Mouse (Mus musculus) embryonic facial prominence, embryonic 13.5 days (tissue): ENCODE measurements around the gene Dtymk. TPM values are rescaled to one million over a fixed set of nuclear protein-coding genes. Genes with fewer than 3 reads are reported as not detected.
A peak's percentile ranks its signal among the peaks of the same experiment; 100 is the strongest.

Experiments used
- ATAC-seq: fragments of 200-750 bp; cut with Nextera tagmentation; 2 replicates; pipeline ENCODE4 v1.8.0; 2017; ENCODE audit warnings: low read depth; ENCODE audit not compliant: insufficient number of reproducible peaks, insufficient read depth, low FRiP score, low TSS enrichment
- H3K27ac ChIP-seq: fragments of 300-500 bp; sonication (generic); 2 replicates; pipeline ENCODE4 v1.5.1; 2015; ENCODE audit warnings: moderate library complexity, mild to moderate bottlenecking, inconsistent platforms
- H3K27me3 ChIP-seq: fragments of 300-500 bp; sonication (generic); 2 replicates; pipeline ENCODE4 v1.6.1; 2015; ENCODE audit warnings: mild to moderate bottlenecking, inconsistent platforms
- H3K36me3 ChIP-seq: fragments of 300-500 bp; sonication (generic); 2 replicates; pipeline ENCODE4 v1.6.1; 2015; ENCODE audit warnings: mild to moderate bottlenecking, inconsistent platforms
- H3K4me1 ChIP-seq: fragments of 300-500 bp; sonication (generic); 2 replicates; pipeline ENCODE4 v1.6.1; 2015; ENCODE audit warnings: inconsistent platforms
- H3K4me2 ChIP-seq: fragments of 300-500 bp; sonication (generic); 2 replicates; pipeline ENCODE4 v1.6.1; 2015; ENCODE audit warnings: moderate library complexity, mild to moderate bottlenecking, inconsistent platforms
- H3K4me3 ChIP-seq: fragments of 300-500 bp; sonication (generic); 2 replicates; pipeline ENCODE4 v1.5.1; 2015; ENCODE audit warnings: mild to moderate bottlenecking, inconsistent platforms
- H3K9ac ChIP-seq: fragments of 300-500 bp; sonication (generic); 2 replicates; pipeline ENCODE4 v1.6.1; 2015; ENCODE audit warnings: mild to moderate bottlenecking, inconsistent platforms
- H3K9me3 ChIP-seq: fragments of 300-500 bp; sonication (generic); 2 replicates; pipeline ENCODE4 v1.6.1; 2016; ENCODE audit warnings: inconsistent platforms
- WGBS: fragments of 180-500 bp; shearing (Covaris S2); methylation state at CpG from one replicate; pipeline ENCODE4 v1.1.7; 2015; ENCODE audit warnings: mixed read lengths; 5-methylcytosine and 5-hydroxymethylcytosine counted together
- polyA plus RNA-seq: library from polyadenylated mRNA; unstranded; fragments of >200 nt; fragmentation: Nextera tagmentation; extraction: Ambion mirVana; gene quantifications from 2 replicates; pipeline ENCODE4 v1.2.1, GENCODE M21; 2015

Dtymk gene
- polyA plus RNA-seq, 1 experiment from 2014 or later: 267 TPM

GRCm38 (mm10) chr1:93825105-93825674 lies 23.5 kb upstream of the Dtymk start:
- Histone ChIP-seq H3K36me3 (peaks cover 21% of the 10 kb centered on the region), H3K27ac (peak overlapping the region; percentile 96), H3K9ac (peak overlapping the region; percentile 78), H3K4me1 (peaks cover 17% of the 10 kb centered on the region), H3K4me2 (peak overlapping the region; percentile 70), H3K4me3 (peak overlapping the region; percentile 60), H3K9me3 (no peaks in the 10 kb centered on the region), H3K27me3 (no peaks in the 10 kb centered on the region)
- ATAC-seq: peak; percentile 95
- under 1% methylated on average over 30 of the region's 30 CpGs for WGBS

- Histone ChIP-seq H3K4me3 (peak within 1 kb of the TSS; percentile 60), H3K9ac (peak within 1 kb of the TSS; percentile 78), H3K27me3 (no peaks in the 10 kb centered on the region), H3K27ac (peak within 1 kb of the TSS; percentile 96), H3K36me3 (peaks cover 27% of the 10 kb centered on the region), H3K9me3 (no peaks in the 10 kb centered on the region), H3K4me2 (peak within 1 kb of the TSS; percentile 70), H3K4me1 (peaks cover 17% of the 10 kb centered on the region)
- 5% methylated on average over 10 of the region's 10 CpGs for WGBS
- no peak for ATAC-seq
These were observed 22.9 kb upstream of the Dtymk start, which contains the start of gene D2hgdh for GRCm38 (mm10) chr1:93824609-93825008. Gene D2hgdh, plus strand, starts transcription at chr1:93824909.

- H3K4me2 ChIP-seq: peak overlapping the region; percentile 70; the same call in 1 of the 2 replicates
- WGBS: 76% methylated on average over 3 of the region's 3 CpGs
- peak overlapping the region; percentile 96; the same call in 1 of the 2 replicates for H3K27ac ChIP-seq
- ATAC-seq: no peak
- H3K9ac ChIP-seq: peak overlapping the region; percentile 78; the same call in 1 of the 2 replicates
- H3K9me3 ChIP-seq: no peaks in the 10 kb centered on the region
- H3K36me3 ChIP-seq: peaks cover 34% of the 10 kb centered on the region
- peaks cover 17% of the 10 kb centered on the region for H3K4me1 ChIP-seq
- H3K27me3 ChIP-seq: no peaks in the 10 kb centered on the region
- 0 out of 2 replicates have a peak overlapping the region, but pooled peaks have one; percentile 60 for H3K4me3 ChIP-seq
These were observed 22.2 kb upstream of the Dtymk start for GRCm38 (mm10) chr1:93823796-93824495.

- Histone ChIP-seq H3K9me3 (no peaks in the 10 kb centered on the region), H3K9ac (no peak overlapping the region), H3K27me3 (no peaks in the 10 kb centered on the region), H3K4me3 (no peak overlapping the region), H3K4me2 (no peak overlapping the region), H3K4me1 (no peaks in the 10 kb centered on the region), H3K36me3 (peaks cover 80% of the 10 kb centered on the region), H3K27ac (no peak overlapping the region)
- ATAC-seq: no peak
- WGBS: 93% methylated on average over 7 of the region's 7 CpGs
These were observed 17.0 kb upstream of the Dtymk start for GRCm38 (mm10) chr1:93818722-93819121.

- Histone ChIP-seq H3K4me3 (no peak overlapping the region), H3K9ac (no peak overlapping the region), H3K4me2 (no peak overlapping the region), H3K27ac (no peak overlapping the region), H3K9me3 (no peaks in the 10 kb centered on the region), H3K36me3 (peaks cover 88% of the 10 kb centered on the region), H3K27me3 (no peaks in the 10 kb centered on the region), H3K4me1 (no peaks in the 10 kb centered on the region)
- WGBS: 91% methylated on average over 8 of the region's 8 CpGs
- ATAC-seq: no peak
These were observed 16.2 kb upstream of the Dtymk start for GRCm38 (mm10) chr1:93817823-93818532.

- no peak overlapping the region for H3K4me2 ChIP-seq
- H3K27me3 ChIP-seq: no peaks in the 10 kb centered on the region
- H3K4me1 ChIP-seq: no peaks in the 10 kb centered on the region
- peaks cover 91% of the 10 kb centered on the region for H3K36me3 ChIP-seq
- no peak overlapping the region for H3K9ac ChIP-seq
- H3K9me3 ChIP-seq: no peaks in the 10 kb centered on the region
- H3K27ac ChIP-seq: no peak overlapping the region
- 92% methylated on average over 8 of the region's 8 CpGs for WGBS
- no peak for ATAC-seq
- no peak overlapping the region for H3K4me3 ChIP-seq
These were observed 9.8 kb upstream of the Dtymk start for GRCm38 (mm10) chr1:93811495-93812039.

- Histone ChIP-seq H3K9ac (no peak overlapping the region), H3K36me3 (peaks cover 84% of the 10 kb centered on the region), H3K4me1 (peaks cover 7% of the 10 kb centered on the region), H3K9me3 (no peaks in the 10 kb centered on the region), H3K4me2 (no peak overlapping the region), H3K27me3 (no peaks in the 10 kb centered on the region), H3K27ac (no peak overlapping the region), H3K4me3 (no peak overlapping the region)
- 94% methylated on average over 3 of the region's 3 CpGs for WGBS
- no peak for ATAC-seq
These were observed 8.3 kb upstream of the Dtymk start for GRCm38 (mm10) chr1:93810011-93810410.

- no peak overlapping the region for H3K27ac ChIP-seq
- peaks cover 15% of the 10 kb centered on the region for H3K4me1 ChIP-seq
- no peak overlapping the region for H3K9ac ChIP-seq
- WGBS: 95% methylated on average over 4 of the region's 4 CpGs
- no peaks in the 10 kb centered on the region for H3K9me3 ChIP-seq
- no peaks in the 10 kb centered on the region for H3K27me3 ChIP-seq
- no peak overlapping the region for H3K4me3 ChIP-seq
- H3K4me2 ChIP-seq: no peak overlapping the region
- H3K36me3 ChIP-seq: peaks cover 73% of the 10 kb centered on the region
- no peak for ATAC-seq
These were observed 7.1 kb upstream of the Dtymk start for GRCm38 (mm10) chr1:93808871-93809270.

- Histone ChIP-seq H3K36me3 (peaks cover 43% of the 10 kb centered on the region), H3K9ac (peak overlapping the region; percentile 86; the same call in 1 of the 2 replicates), H3K4me1 (peaks cover 38% of the 10 kb centered on the region), H3K9me3 (no peaks in the 10 kb centered on the region), H3K27ac (no peak overlapping the region), H3K27me3 (no peaks in the 10 kb centered on the region), H3K4me3 (no peak overlapping the region; the same call in 1 of the 2 replicates), H3K4me2 (peak overlapping the region; percentile 91; the same call in 1 of the 2 replicates)
- no peak for ATAC-seq
- 68% methylated on average over 5 of the region's 5 CpGs for WGBS
These were observed 3.7 kb upstream of the Dtymk start for GRCm38 (mm10) chr1:93805221-93805951.

- Histone ChIP-seq H3K36me3 (peaks cover 42% of the 10 kb centered on the region), H3K4me1 (peaks cover 38% of the 10 kb centered on the region), H3K4me3 (peak overlapping the region; percentile 73), H3K9ac (peak overlapping the region; percentile 86), H3K27me3 (no peaks in the 10 kb centered on the region), H3K27ac (no peak overlapping the region), H3K4me2 (peak overlapping the region; percentile 91), H3K9me3 (no peaks in the 10 kb centered on the region)
- no peak for ATAC-seq
- 82% methylated on average over 4 of the region's 4 CpGs for WGBS
These were observed 3.1 kb upstream of the Dtymk start for GRCm38 (mm10) chr1:93804818-93805217.
